Mouse (Mus musculus) cerebellum, adult 8-10 months (tissue): ENCODE results near the gene Jmjd7.

Experiments used
- DNase-seq: peaks from one replicate; pipeline ENCODE4 v3.0.0; 2022

Jmjd7 gene

GRCm38 (mm10) chr2:120013831-120014486 lies 13.3 kb upstream of the Jmjd7 start:
- no peak for DNase-seq

- DNase-seq = no peak
Observed at GRCm38 (mm10) chr2:120015882-120016281, 11.4 kb upstream of the Jmjd7 start.

- no peak for DNase-seq
Observed at GRCm38 (mm10) chr2:120017599-120017998, 9.7 kb upstream of the Jmjd7 start.

- no peak for DNase-seq
Observed at GRCm38 (mm10) chr2:120024337-120024736, 2.9 kb upstream of the Jmjd7 start.

- DNase-seq = no peak
Observed at GRCm38 (mm10) chr2:120027950-120028331, 658 bp downstream of the Jmjd7 start.

- no peak for DNase-seq
Observed at GRCm38 (mm10) chr2:120030380-120030779, 3.1 kb downstream of the Jmjd7 start.

GRCm38 (mm10) chr2:120032726-120033467 lies 5.6 kb downstream of the Jmjd7 start, which contains the start of gene Pla2g4b:
Gene Pla2g4b, plus strand, starts transcription at chr2:120033417.
- DNase-seq = no peak

- peak; percentile 48 for DNase-seq
Observed at GRCm38 (mm10) chr2:120033726-120034125, 6.4 kb downstream of the Jmjd7 start.

GRCm38 (mm10) chr2:120037744-120038143 lies 10.5 kb downstream of the Jmjd7 start:
- no peak for DNase-seq

GRCm38 (mm10) chr2:120040991-120041390 lies 13.7 kb downstream of the Jmjd7 start:
- no peak for DNase-seq

DNA sequence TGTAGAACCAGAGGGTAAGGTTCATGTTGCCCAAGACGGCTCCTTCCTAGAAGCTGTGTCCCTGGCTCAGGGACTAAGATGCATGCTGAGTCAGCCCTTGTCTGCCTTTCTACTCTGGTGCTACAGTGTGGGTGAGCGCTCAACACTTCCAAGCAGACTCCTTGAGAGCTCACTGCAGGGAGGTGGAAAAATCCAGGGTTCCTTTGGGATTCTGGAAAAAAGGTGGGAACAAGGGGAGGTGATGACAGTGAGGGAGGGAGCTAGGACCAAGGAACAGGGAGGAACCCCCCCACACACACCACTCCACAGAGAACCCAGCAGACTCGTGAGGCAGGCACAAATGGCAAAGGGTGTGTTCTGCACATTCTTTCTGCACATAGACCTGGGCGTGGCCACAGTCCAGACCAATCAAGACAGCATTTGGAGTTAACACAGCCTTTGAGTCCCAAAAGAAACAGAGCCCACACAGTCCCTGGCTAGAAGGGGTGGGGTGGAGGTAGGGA lies 16.9 kb downstream of the Jmjd7 start:
- DNase-seq = no peak

- DNase-seq = no peak
Observed at GRCm38 (mm10) chr2:120044676-120045075, 17.4 kb downstream of the Jmjd7 start.

- no peak for DNase-seq
Observed at GRCm38 (mm10) chr2:120046486-120047310, 19.4 kb downstream of the Jmjd7 start.

GRCm38 (mm10) chr2:120048173-120048572 lies 20.9 kb downstream of the Jmjd7 start:
- DNase-seq = no peak

- DNase-seq = no peak
Observed at GRCm38 (mm10) chr2:120049632-120050274, 22.5 kb downstream of the Jmjd7 start.

- DNase-seq = no peak
Observed at GRCm38 (mm10) chr2:120051405-120051804, 24.1 kb downstream of the Jmjd7 start.

- DNase-seq = no peak
Observed at GRCm38 (mm10) chr2:120054771-120055552, 27.7 kb downstream of the Jmjd7 start.

GRCm38 (mm10) chr2:120055923-120056322 lies 28.6 kb downstream of the Jmjd7 start:
- DNase-seq = no peak

- DNase-seq = no peak
Observed at GRCm38 (mm10) chr2:120058818-120059217, 31.5 kb downstream of the Jmjd7 start.

DNA sequence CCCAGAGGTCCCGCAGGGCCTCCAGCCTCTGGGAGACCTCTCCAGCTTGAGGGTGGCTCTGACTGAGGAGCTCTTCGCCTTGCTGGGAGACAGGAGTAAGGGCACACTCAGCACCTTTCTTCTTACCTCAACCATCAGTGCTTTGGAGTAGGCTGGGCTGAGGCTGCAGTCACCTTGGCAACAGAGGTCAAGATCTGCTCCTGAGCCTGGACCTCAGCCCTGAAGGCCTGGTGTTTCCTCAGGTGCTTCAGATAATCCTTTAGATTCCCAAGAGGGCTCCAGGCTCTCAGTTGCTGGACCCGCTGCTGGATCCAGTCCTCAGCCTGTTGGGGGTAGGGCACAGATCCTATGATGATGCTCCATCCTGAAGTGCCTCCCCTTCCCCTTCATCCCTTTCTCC lies 32.2 kb downstream of the Jmjd7 start:
- DNase-seq = no peak

DNA sequence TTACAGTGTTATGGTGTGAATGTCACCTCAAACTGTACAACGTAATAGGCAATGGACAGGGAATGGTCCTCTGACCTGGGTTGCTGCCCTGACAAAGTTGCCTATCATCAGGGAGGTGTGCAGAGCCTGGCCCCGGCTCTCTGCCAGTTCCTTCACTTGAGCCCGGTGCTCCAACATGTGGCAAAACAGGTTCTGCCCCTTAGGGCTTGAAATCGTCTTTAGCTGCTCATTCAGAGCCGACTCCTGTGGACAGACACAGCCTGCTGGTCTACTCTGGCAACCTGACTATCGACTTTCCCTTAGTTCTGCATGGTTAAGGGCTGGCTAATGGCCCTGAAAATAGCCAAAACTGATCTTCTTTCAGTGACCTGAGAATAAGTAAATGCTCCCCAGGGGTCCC lies 32.9 kb downstream of the Jmjd7 start:
- no peak for DNase-seq

DNA sequence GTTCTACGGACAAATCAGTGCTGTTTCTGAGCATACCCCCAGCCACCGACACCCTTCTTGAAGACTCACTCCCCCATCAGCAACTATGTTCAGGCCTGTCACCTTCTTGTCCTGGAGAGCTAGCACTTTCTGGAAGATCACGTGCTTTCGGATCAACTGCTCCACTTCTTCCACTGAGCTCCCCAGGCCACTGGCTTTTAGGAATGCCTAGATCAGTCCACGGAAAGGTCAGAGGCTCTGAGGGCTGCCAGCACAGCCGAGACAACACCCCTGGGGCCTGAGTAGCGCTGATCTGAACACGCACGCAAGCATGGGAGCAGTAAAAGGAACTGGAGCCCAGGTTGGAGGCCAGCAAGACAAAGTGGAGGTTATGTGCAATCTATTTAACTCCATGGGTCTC lies 33.4 kb downstream of the Jmjd7 start:
- DNase-seq = no peak
